In genomic region chr9:67579541-67579940, GRCm38 (mm10) we compare ENCODE assay signal across 14 mouse cellular contexts. TPM values are rescaled to one million over a fixed set of nuclear protein-coding genes. Genes with fewer than 3 reads are reported as not detected.
"Had no signal": no experiment of that assay in that cellular context is flagged by ENCODE, and none has a peak within 500 bp of the region (broad histone marks: within the 10 kb centered on the region; RNA-seq: fewer than 3 reads in every experiment).

No protein-coding gene starts in this region.

- H3K27ac ChIP-seq: limb, embryonic 12.5 days; liver, embryonic 13.5 days; lung, embryonic 15.5 days; midbrain, embryonic 12.5 days; stomach, embryonic 15.5 days had no signal

- H3K4me2 ChIP-seq: limb, embryonic 12.5 days; liver, embryonic 13.5 days; lung, embryonic 15.5 days; midbrain, embryonic 12.5 days; stomach, embryonic 15.5 days had no signal

- H3K27me3 ChIP-seq: limb, embryonic 12.5 days; liver, embryonic 13.5 days; lung, embryonic 15.5 days; midbrain, embryonic 12.5 days; stomach, embryonic 15.5 days had no signal

- H3K4me1 ChIP-seq: liver, embryonic 13.5 days had no signal

- H3K9ac ChIP-seq: limb, embryonic 12.5 days; liver, embryonic 13.5 days; liver, postnatal 0 days; lung, embryonic 15.5 days; midbrain, embryonic 12.5 days; stomach, embryonic 15.5 days had no signal

- H3K4me3 ChIP-seq: limb, embryonic 12.5 days; liver, embryonic 13.5 days; lung, embryonic 15.5 days; midbrain, embryonic 12.5 days; stomach, embryonic 15.5 days had no signal

- H3K9me3 ChIP-seq: limb, embryonic 12.5 days; liver, embryonic 13.5 days; lung, embryonic 15.5 days; midbrain, embryonic 12.5 days; stomach, embryonic 15.5 days had no signal

- H3K36me3 ChIP-seq: limb, embryonic 12.5 days; liver, embryonic 13.5 days; lung, embryonic 15.5 days; midbrain, embryonic 12.5 days; stomach, embryonic 15.5 days had no signal

- ATAC-seq: liver, postnatal 0 days had no signal

- DNase-seq: kidney, postnatal 25 days; layer of hippocampus, adult 9-11 months; liver; liver, embryonic 13.5 days; liver, postnatal 0 days; spleen, adult 18-20 months; thymus, adult 2 months; thymus, postnatal 25 days had no signal

RNA-seq across cellular contexts. Expression of gene Tln2, which starts 20.0 kb away (rescaled TPM):
- total RNA-seq: megakaryocyte-erythroid progenitor cell, adult 5-6 weeks; neutrophil, adult 5-6 weeks had no signal
